Mouse (Mus musculus) retina, embryonic 14.5 days (tissue): Measurements from ENCODE around the gene Enho.

Experiments used
- DNase-seq: peaks from one replicate; pipeline ENCODE4 v3.0.0-alpha.2; 2015; ENCODE audit warnings: low spot score

The Enho gene

DNA sequence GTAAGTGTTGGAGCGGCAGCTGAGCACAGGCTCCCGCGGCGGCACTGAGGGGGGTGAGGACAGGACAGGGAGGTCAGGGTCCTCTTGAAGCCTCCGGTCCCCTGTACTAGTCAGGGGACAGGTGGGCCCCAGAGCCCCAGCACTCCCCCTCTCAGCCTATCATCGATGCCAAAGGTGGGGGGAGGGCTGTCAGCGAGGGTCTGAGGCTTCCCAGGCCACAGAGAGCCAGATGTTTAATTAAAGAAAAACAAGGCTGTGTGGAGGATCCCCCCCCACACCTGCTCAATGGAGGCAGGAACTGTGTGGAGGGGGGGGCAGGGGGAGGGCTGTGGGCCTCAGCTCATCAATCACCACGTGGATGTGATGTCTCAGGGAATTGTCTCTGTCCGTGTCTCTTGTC, 23.5 kb upstream of the Enho start:
- no peak for DNase-seq

DNA sequence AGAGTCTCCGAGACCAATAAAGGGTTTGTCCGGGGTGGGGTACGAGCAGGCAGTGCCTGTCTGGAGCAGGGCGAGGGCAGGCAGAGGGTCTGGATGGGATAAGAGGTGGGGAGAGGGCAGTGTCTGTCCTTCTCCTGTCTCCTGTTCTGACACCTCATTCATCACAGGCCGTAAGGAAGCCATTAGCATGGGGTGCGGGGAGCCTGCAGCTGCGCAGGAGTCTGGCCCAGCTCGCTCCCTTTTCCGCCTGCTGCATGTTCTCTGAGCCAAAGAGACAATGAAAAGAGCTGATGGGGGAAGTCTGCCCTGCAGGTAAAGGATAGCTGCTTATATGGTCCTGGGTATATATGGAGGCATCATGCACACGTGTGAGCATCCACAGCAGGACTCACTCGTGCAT, 22.6 kb upstream of the Enho start:
- no peak for DNase-seq

DNA sequence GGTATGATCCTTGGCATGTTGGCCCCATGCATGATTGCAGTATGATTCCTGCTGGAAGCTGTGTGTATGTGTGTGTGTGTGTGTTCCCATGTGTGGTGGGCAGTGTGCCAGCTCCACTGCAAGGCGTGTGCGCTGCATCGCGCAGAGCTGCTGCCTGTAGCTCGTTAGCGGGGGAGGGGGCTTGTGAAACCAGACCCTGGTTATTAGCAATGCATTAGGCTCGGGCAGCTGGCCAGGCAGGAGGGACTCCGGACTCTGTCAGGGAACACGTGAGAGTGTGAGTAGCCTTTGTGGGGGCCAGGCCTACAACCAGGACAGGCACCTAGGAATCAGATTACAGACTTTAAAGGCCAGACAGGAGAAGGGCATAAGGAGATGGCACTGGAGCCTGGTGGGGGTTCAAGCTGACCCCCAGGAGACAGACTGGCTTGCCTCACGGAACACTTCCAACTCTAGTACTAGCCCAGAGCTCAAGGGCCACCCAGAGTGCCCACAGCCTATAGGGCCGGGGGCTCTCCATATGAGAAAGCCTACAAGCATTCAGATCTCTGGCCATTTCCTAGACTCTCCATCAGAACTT, 20.8 kb upstream of the Enho start:
- peak; percentile 60 for DNase-seq

DNA sequence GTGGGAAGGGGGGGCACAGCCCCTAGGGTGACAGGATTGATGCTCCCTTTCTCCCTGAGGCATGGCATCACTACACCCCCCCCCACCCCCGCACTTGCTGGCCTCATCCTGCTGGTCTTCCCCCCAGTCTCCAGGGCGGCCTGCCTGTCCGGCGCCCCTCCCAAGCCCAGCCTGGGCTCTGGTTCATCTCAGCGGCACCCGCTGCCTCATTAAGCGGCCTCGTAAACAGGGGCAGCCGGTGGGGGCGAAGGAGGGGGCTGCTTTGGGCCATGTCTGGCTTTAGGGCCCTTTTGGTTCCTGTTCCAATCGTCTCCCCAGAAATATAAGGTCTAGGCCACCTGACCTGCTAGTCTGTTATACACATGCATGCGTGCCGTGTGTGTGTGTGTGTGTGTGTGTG, 19.4 kb upstream of the Enho start:
- no peak for DNase-seq

DNA sequence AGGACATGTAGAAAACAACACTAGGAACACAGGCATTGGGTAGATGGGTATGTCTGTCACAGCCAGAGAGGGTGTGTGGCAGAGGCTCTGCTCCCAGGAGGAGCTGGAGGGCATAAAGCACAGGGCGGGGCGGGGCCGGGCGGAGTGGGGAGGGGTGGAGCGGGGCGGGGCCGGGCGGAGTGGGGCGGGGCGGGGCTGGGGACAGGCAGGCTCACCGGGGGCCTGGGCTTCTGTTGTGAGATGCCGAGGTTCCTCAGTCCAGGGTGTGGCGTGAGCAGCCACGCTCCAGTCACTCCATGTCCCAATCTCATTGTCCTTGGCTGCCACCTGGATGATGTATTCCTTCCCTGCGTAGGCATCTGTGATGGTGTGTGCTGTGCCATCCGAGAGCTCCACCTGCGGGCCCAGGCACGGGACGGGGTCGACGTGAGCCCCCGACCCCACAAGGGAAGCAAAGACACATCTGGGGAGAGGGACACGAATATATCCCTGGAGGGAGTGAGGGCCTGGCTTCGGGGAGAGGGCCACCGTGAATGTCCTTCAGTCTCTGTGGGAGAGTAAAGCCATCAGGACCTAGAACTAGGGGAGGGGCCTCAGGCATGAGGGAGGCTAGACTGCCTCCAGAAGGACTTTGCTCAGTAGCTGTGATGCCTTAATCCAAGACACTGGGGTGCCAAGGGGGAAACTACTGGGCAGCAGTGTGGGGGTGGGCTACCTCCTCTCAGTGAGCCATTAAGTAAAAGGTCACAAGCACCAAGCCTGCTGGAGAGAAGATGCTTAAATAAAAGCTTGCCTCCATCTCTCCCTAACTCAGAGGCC, 18.7 kb upstream of the Enho start:
- no peak for DNase-seq

DNA sequence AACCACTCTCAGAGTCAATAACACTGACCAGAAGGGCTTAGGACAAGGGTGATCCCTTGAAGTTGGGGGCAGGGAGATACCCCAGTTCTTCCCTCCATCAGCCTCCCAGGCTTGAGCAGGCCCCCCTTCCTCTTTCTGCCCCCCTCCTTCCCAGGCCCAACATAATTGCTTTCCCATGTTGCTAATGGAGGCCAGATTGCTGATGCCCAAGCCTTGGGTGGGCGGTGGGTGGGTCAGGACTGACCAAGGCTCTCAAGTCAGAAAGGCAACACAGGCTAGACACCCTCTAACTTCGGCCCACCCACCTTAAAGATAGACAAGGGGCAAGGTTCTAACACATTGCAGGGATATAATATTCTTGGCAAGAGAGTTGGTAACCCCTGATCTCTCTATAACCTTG, 15.4 kb upstream of the Enho start:
- no peak for DNase-seq

DNA sequence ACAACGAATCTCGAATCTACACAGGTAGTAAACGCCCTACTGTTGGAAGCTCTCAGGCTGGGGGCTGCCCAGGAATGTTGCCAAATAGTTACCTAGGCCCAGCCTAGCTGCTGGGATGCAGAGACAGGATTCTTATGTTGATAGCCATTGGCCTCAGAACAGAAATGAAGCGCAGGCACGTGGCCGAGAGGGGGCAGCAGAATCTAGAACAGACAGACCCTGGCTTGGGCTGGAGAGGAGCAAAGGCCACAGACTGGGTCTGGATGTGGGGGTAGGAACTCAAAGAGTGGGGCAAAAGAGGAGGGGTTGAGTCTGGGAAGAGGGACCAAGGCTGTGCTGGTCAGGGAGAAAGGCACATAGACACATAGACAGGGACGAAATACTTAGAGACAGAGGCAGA, 14.1 kb upstream of the Enho start:
- peak; percentile 83 for DNase-seq

DNA sequence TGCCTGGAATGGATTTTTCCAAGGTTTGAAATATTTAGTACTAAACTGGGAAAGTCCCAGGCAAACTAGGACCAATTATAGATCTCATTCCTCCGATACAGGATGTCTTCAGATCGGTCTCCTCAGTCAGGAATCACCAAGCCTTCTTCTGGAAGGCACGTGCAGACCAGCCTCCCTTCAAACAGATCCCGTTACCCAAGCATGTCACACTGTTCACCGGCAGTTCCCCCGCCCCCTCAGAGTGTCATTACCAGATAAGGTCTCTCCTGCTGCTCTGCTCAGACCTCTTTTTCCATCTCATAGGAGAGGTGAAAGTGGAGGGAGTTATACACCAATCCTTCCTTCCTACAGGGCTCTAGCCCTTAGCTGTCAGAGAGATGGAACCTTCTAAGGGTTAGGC, 13.6 kb upstream of the Enho start:
- no peak for DNase-seq

DNA sequence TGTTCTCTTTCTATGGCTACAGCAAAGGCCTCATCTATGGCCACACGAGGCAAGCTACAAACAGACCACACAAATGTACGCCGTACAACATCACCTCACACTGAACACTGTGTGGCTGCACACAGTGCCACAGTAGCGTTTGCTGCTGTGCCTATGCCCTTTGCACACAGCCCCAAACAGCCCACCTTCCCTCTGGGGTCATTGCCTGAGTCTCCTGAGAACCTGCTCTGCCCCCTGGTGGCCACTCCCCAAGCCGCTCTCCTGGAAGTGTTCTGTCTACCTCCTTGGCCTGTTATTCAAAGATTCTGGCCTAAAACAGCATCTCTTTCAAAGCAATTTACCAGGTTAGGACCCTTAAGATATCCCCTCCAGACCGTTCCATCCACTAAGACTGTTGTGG, 13.2 kb upstream of the Enho start:
- DNase-seq = peak; percentile 90

DNA sequence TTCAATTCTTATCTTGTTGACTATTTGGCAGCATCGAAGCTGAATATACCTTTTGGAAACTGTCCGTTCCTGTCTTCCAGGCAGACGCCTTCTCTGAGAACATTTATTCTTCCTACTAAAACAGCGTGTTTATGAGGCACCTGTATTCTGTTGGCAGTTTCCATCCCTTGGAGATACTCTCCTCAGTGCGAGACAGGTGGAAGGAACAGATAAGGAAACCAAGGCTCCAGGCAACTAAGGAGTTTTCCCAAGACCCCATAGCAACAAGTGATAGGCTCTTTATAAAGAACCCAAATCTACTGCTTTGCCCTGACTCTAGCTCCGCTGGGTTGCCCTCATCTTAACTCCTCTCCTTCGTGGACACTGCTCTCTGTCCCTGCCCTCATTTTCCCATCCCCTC, 8.5 kb upstream of the Enho start:
- no peak for DNase-seq

DNA sequence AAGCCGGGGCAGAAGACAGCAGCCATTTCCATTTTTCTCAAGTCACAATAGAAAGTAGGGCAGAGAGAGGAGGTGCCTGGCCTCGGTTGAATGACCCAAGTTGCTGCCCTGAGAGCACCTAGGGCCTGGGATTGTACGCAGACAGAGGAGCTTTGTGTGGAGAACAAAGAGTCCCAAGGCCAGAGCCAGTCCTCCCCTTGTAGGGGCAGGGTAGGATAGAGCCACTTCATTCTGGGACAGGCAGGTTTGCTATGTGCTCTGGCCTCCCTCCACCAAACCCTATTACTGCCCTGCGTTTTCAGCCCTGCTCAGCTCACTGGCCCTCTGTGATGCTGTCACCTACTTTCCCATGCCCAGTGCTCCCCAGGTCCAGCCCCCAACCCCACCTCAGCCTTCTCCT, 8.0 kb upstream of the Enho start:
- DNase-seq = no peak

DNA sequence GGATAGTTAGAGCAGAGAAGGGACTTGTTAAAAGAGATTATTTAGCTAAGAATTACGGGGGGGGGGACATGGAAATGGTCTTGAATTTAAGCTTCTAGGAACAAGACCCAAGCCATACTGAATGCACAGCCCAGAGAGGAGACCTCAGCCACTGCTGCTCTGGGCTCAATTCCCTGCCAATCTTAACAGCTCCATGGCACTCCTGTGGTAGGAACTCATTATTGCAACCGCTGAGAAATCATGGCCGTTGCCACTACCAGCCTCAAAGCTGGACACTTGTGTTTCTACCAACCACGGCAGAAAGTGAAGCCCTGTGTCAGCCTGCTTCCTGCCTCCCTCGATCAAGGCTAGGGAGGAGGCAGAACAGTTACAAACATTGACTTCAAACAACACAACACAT, 5.4 kb upstream of the Enho start:
- DNase-seq = peak; percentile 72

DNA sequence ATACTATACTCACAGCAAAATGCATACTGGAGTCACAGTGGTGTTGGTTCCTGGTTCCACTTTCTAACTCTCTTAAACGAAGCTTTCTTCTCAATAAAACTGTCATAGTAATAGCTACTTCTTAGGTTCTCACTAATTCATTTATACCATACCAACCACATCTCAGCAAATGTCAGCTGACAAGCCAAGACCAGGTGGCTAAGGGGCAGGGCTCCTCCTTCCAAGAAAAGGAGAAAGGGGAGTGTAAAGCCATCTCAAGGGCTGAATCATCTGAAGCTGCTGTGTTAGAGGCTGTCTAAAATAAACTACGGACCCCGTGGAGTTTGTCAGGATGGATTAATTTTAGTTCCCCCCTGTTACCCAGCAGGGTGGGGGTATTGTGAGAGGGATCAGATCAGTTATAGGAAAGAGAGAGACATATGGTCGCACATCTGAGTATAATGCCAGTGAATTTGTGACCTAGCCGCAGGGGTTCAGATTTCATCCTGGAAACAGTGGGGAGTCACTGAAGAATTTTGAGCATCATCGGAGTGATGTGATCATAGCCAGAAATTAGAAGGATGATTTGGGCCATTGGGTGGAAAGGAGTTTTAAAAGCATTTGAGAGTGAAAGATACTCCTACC, 1.2 kb upstream of the Enho start:
- DNase-seq = no peak

DNA sequence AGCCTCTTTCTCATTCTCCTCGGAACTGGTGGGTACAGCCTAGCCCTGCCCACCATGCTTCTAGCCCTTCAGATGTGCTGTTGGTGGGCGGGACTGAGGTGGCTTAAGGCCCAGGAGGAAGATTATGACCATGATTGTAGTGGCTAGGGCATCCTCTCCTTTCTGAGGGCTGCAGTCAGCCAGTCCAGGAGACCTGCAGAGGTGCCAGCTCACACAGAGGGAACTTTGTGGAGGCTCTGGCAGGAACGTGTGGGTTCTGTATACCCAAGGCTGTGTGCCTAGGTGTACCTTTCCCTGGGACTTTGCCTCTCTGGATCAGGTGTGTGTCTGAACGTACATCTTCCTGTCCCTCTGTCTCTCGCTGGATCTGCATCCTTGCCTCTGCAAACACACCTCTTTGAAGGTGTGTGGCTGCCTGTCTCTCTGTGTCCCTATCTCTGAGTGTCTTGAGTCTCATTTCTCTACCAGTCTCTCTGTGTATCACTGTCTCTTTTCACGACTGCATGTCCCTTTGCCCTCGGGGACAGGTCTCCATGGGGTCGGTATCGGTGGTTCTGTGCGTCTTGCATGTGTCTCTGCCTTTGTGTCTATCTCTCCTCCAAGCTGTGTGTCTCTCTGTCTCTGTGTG, 796 bp downstream of the Enho start:
- DNase-seq = no peak

DNA sequence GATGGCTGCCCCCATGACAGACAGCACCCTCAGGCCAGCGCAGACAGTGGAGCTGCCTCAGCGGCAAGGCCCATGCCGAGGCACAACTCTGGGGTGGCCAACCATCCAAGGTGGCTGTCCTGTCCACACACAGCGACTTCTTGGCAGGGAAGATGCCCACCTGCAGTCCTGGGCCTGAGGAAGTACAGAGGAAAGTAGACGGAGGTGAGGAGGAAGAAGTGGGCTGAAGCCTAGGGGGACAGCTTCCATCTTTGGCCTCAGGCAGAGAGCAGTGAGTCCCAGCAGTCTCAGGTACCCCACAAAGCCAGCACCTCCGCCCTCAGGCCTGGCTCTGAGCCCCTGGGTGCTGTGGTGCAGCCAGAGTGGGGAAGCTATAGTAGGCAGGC, 1.3 kb downstream of the Enho start:
- no peak for DNase-seq

DNA sequence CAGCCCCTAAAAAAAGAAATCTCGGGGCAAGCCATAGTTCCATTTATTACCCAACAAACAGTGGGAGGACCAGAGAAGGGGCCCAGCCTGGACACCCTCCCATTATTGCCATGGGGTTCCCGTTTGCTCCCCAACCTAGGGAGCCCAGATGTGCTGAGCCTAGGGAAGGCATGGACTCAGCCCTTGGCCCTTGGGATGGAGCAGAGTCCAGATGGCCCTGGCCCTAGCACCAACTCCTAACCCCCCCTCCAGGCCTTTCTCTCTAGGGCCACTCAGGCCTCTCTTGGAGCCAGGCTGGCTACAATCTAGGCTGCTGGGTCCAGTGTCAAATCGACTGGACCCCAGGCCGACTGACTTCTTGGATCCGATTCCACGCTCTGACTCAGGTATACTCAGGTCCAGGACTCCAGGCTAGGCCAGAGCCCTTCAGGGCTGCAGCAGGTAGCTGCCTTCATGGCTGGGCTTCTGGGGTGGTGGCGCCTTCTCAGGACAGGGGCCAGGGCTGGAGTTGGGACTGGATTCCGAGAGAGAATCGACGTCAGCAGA, 1.9 kb downstream of the Enho start:
- DNase-seq = no peak

DNA sequence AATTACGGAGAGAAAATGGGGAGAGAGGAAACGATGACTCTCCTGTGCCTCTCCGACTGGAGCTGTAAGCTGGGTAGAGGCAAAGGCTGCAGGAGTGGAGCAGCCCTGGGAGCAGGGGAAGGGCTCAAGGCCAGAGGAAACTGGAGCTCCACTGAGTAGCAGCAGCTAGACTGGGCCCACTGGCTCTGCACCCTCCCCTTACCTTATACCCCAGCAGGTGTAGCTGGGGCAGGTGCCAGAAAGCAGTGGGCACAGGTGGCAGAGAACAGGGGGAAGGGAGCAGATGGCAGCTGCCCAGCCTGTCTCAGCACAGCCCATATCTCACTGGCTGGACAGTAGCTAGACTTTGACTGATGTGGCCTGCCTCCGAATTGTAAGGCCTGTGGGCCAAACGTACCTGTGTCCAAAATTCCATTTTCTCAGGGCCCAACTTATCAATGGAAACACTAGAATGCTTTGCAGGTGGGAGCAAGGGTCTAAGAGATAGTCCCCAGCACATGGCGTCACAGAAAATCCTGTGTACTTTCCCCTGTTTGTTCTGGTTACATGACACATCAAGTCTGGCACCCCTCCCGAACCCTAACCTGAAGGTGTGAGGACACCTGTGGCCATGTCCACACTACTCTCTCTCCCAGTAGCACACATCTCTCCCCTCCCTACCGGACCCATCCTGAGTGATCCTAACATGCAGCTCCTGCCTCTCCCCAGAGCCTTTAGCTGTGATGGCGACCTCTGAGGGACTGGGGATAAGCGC, 3.1 kb downstream of the Enho start:
- no peak for DNase-seq

DNA sequence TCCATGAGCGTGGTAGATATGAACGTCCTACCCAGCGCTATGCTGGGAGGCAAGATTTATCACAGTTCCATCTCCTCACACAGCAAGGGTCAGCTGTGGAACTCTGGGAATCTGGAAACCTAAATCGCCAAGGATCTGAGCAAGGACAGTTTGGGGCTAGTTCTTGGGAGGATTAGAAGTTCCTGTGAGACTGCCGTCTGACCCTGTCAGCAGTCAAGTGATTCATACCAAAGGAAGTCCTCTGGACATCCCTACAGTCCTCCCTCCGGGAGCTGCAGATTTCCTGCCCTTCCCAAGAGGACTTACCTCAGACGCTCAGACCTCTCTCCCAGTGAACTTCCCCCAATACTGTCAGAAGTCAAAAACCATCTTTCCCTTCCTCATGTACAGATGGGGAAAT, 3.8 kb downstream of the Enho start:
- no peak for DNase-seq

DNA sequence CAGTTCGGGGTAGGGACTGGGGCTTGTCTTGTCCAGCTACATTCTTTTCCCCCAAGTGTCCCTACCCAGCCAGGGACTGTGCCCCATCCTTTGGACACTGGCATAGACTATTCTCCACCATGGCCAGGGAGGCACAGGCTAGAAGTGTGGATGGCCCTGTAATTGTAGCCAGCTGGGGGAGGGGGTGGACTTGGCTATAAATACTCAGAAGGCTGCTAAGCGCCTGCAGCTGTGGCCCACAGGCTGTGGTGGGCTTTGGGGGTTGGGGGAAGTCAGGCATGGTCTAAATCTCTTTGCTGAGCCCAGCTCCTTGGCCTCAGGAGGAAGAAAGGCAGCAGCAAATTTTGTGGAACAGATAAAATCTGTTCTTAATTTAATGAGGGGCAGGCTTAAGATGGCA, 4.2 kb downstream of the Enho start:
- peak; percentile 57 for DNase-seq

DNA sequence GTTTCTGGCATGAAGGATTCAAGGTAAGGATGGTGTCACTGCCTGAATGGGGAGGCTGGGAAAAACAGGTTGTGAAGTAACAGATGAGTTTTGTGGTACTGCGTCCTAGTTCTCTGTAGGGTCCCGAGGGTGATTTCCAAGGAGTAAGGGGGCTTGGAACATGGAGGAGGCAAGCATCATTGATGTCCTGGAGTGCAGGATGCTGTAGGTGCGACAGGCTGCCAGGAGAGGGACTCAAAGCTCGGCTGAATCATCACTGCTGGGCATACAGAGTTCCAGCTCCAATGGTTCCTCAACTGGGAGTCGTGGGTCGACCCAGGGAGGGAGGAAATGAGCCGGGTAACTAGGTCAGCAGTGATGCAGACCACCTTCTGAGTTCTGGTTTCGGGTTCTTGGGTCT, 4.9 kb downstream of the Enho start:
- no peak for DNase-seq

DNA sequence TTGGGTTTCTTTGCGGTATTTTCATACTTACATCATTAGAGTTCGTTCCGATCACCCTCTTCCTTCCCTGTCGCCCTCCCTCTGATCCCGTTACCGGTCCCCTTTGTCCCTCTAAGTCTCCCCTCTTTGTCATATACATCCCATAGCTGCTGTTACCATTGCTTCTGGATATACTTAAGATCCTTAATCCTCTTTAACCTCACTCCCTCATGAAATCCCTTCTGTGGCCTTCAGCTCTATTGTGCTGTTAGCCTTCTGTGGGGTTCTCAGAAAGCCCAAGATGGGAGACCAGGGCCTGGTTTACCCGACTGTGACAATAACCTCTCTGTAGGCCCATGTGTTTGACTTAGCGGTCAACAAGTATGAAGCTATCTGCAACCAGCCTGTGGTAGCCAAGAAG, 5.5 kb downstream of the Enho start:
- DNase-seq = no peak

DNA sequence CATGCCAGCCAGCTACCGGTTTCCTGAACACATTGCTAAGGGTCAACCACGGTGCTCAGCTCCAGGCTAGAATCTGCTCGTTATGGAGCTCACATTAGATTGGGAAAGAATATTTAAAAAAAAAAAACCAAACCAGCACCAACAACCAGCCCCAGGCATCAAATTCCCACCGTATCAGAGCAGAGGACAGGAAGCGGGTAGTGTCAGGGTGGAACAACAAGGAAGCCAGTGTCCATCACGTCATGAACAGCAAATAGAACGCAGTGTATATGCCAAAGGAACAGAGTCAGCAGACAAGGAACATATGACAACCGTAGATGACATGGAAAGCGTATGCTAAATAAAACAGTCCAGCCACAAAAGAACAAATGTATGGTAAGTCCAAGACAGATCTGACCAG, 7.1 kb downstream of the Enho start:
- no peak for DNase-seq
